Mouse (Mus musculus): ENCODE measurements around the gene Ankrd33.

DNA sequence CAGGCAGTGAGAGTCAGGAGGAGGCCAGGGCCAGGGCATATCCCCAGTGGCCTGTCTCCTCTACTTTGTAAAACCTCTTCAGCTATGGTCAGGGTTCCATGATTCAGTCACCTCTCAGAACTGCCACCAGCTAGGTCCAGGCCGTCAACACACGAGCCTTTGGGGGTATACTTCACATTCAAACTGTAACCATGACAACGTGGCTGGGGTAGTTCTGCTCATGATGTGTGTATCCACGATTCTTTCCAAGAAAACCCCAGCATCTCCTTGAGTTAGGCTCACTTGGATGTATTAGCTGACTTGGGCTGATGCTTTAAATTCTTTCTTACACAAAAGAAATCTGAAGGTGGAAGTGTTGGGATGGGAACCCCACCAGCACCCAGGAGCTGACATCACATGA lies 27.3 kb upstream of the Ankrd33 start:
- TF ChIP-seq POLR2A (IDR thresholded peaks at IDR 0.05; ENCODE audit: control insufficient read depth in 1 of 2, insufficient read depth in 1 of 2, low read depth in 1 of 2, low read length in 2 of 2, poor library complexity in 1 of 2) (no peak), MXI1 (IDR thresholded peaks at IDR 0.05; ENCODE audit: low read depth, low read length) (no peak), RAD21 (IDR thresholded peaks at IDR 0.05; ENCODE audit: low read depth, low read length) (no peak), MAX (IDR thresholded peaks at IDR 0.05; ENCODE audit: low read length) (no peak), ELF1 (IDR thresholded peaks at IDR 0.05; ENCODE audit: low read depth, low read length) (no peak), KAT2A (conservative IDR thresholded peaks at IDR 0.05; ENCODE audit: low read depth, low read length) (no peak), CTCF (IDR thresholded peaks at IDR 0.05 in 2 of 3, conservative IDR thresholded peaks at IDR 0.05 in 1 of 3; ENCODE audit: control insufficient read depth in 1 of 3, insufficient read depth in 1 of 3, low read depth in 2 of 3, low read length in 3 of 3, poor library complexity in 1 of 3, severe bottlenecking in 1 of 3) (no peak), ZKSCAN1 (IDR thresholded peaks at IDR 0.05; ENCODE audit: low read depth, low read length) (no peak), USF2 (IDR thresholded peaks at IDR 0.05; ENCODE audit: borderline replicate concordance in 1 of 2, insufficient read depth in 1 of 2, low read depth in 1 of 2, low read length in 2 of 2) (no peak), ZNF384 (IDR thresholded peaks at IDR 0.05; ENCODE audit: low read depth, low read length) (no peak), GABPA (IDR thresholded peaks at IDR 0.05; ENCODE audit: low read depth, low read length) (no peak)
